In genomic region chr1:187836876-187837275, GRCm38 (mm10) we compare ENCODE assay signal across 14 mouse cellular contexts.
DNase-seq lines count a peak whose midpoint lies in the region; ATAC-seq and TF ChIP-seq lines count a peak whose summit lies in the region.
"Had no signal": no experiment of that assay in that cellular context is flagged by ENCODE, and none has a peak within 500 bp of the region (broad histone marks: within the 10 kb centered on the region; RNA-seq: fewer than 3 reads in every experiment).

No protein-coding gene starts in this region.

- TF ChIP-seq CTCF in left cerebral cortex, adult 2 months (IDR thresholded peaks at IDR 0.05) = no peak

- peak overlapping the region; percentile 5 for H3K27ac ChIP-seq in left cerebral cortex, adult 2 months
- H3K27ac ChIP-seq in heart, embryonic 12.5 days (ENCODE audit: poor library complexity, severe bottlenecking) = peak overlapping the region; percentile 98
- H3K27ac ChIP-seq: embryonic facial prominence, embryonic 13.5 days; limb, embryonic 12.5 days had no signal

- no peaks in the 10 kb centered on the region for H3K9me3 ChIP-seq in heart, embryonic 12.5 days (replicated peaks)
- H3K9me3 ChIP-seq: limb, embryonic 12.5 days had no signal

- H3K4me3 ChIP-seq in left cerebral cortex, adult 2 months = no peak overlapping the region
- no peak overlapping the region for H3K4me3 ChIP-seq in heart, embryonic 12.5 days
- H3K4me3 ChIP-seq: embryonic facial prominence, embryonic 13.5 days; limb, embryonic 12.5 days had no signal

- peak in 1 of 2 experiments; percentile 12 for DNase-seq in left cerebral cortex, adult 2 months (ENCODE audit: extremely low spot score in 1 of 2, low spot score in 2 of 2)
- no peak for DNase-seq in left cerebral cortex, postnatal 4 days
- peak; percentile 10 to 12 for DNase-seq in gastrocnemius, adult 8-10 months (ENCODE audit: low spot score in 2 of 2)
- peak; percentile 19 for DNase-seq in mesoderm, embryonic 11.5 days (ENCODE audit: low read depth, low spot score)
- no peak for DNase-seq in layer of hippocampus, postnatal 25 days (ENCODE audit: extremely low spot score in 1 of 2, low spot score in 1 of 2)
- DNase-seq in cerebellum, adult 18-20 months = no peak
- DNase-seq in lung, postnatal 4 days = no peak
- DNase-seq: kidney, adult 11 months; lung, postnatal 14 days; spleen, adult 18-20 months; thymus, postnatal 36 days had no signal

- H3K4me2 ChIP-seq in heart, embryonic 12.5 days = peak overlapping the region; percentile 38
- H3K4me2 ChIP-seq: embryonic facial prominence, embryonic 13.5 days; limb, embryonic 12.5 days had no signal

- intact Hi-C loops in left cerebral cortex, adult 2 months (cut with DNase I) = loop anchor here (1.0 kb wide), 1 partner anchor 52 kb away; no protein-coding TSS in a partner anchor
- intact Hi-C loops in left cerebral cortex, postnatal 4 days (cut with DNase I) = no loop called here

- H3K36me3 ChIP-seq in heart, embryonic 12.5 days = peaks cover 3% of the 10 kb centered on the region; the same call in 1 of the 2 replicates
- H3K36me3 ChIP-seq: embryonic facial prominence, embryonic 13.5 days; limb, embryonic 12.5 days had no signal

- no peak overlapping the region for H3K9ac ChIP-seq in heart, embryonic 12.5 days
- H3K9ac ChIP-seq: embryonic facial prominence, embryonic 13.5 days; limb, embryonic 12.5 days had no signal

- peaks cover 23% of the 10 kb centered on the region for H3K4me1 ChIP-seq in heart, embryonic 12.5 days (replicated peaks)
- H3K4me1 ChIP-seq: embryonic facial prominence, embryonic 13.5 days; limb, embryonic 12.5 days had no signal

- 2% methylated on average over 7 of the region's 7 CpGs for WGBS in heart, embryonic 12.5 days

- H3K27me3 ChIP-seq in heart, embryonic 12.5 days (replicated peaks) = no peaks in the 10 kb centered on the region
- H3K27me3 ChIP-seq: embryonic facial prominence, embryonic 13.5 days; limb, embryonic 12.5 days had no signal

- peak; percentile 80 for ATAC-seq in heart, embryonic 12.5 days (ENCODE audit: insufficient number of reproducible peaks, low FRiP score)

Comparison
In these comparisons a context has a peak if more than half of its experiments do, and no peak if none do; other contexts are left out.
1. DNase-seq: peak in gastrocnemius, adult 8-10 months (2 of 2) and mesoderm, embryonic 11.5 days (single experiment); none in left cerebral cortex, postnatal 4 days (single experiment), layer of hippocampus, postnatal 25 days (0 of 2), cerebellum, adult 18-20 months (0 of 2) and lung, postnatal 4 days (0 of 2).